Mouse (Mus musculus) stomach, postnatal 0 days (tissue): ENCODE measurements around the gene Abraxas2. TPM values are rescaled to one million over a fixed set of nuclear protein-coding genes. Genes with fewer than 3 reads are reported as not detected.

Experiments
- ATAC-seq: fragments of 200-750 bp; cut with Nextera tagmentation; 2 replicates; pipeline ENCODE4 v1.8.0; 2017; ENCODE audit not compliant: low FRiP score, low TSS enrichment
- DNase-seq: peaks from one replicate; pipeline ENCODE4 v3.0.0-alpha.2; 2016; ENCODE audit warnings: low spot score
- H3K27ac ChIP-seq: fragments of 300-500 bp; sonication (generic); replicated peaks from 2 replicates; pipeline ENCODE4 v1.5.1; 2014; ENCODE audit warnings: mild to moderate bottlenecking, control low read depth
- H3K27me3 ChIP-seq: fragments of 300-500 bp; sonication (generic); 2 replicates; pipeline ENCODE4 v1.6.1; 2014; ENCODE audit warnings: low read length; ENCODE audit not compliant: control insufficient read depth, insufficient read depth
- H3K36me3 ChIP-seq: fragments of 300-500 bp; sonication (generic); 2 replicates; pipeline ENCODE4 v1.6.1; 2014; ENCODE audit warnings: low read length, mixed read lengths; ENCODE audit not compliant: control insufficient read depth, insufficient read depth
- H3K4me1 ChIP-seq: fragments of 300-500 bp; sonication (generic); replicated peaks from 2 replicates; pipeline ENCODE4 v1.6.1; 2014; ENCODE audit warnings: antibody characterized with exemption; ENCODE audit not compliant: control insufficient read depth, insufficient read depth
- H3K4me2 ChIP-seq: fragments of 300-500 bp; sonication (generic); replicated peaks from 2 replicates; pipeline ENCODE4 v1.6.1; 2014; ENCODE audit warnings: low read depth, mild to moderate bottlenecking, control low read depth, moderate library complexity
- H3K4me3 ChIP-seq: fragments of 300-500 bp; sonication (generic); 2 replicates; pipeline ENCODE4 v1.5.1; 2014; ENCODE audit warnings: low read depth, low read length, control low read depth
- H3K9ac ChIP-seq: fragments of 300-500 bp; sonication (generic); 2 replicates; pipeline ENCODE4 v1.6.1; 2014; ENCODE audit warnings: mild to moderate bottlenecking, low read length, control low read depth, mixed read lengths
- H3K9me3 ChIP-seq: fragments of 300-500 bp; sonication (generic); 2 replicates; pipeline ENCODE4 v1.6.1; 2016; ENCODE audit warnings: low read length; ENCODE audit not compliant: control insufficient read depth
- CTCF ChIP-seq: IDR thresholded peaks from 2 replicates; pipeline ENCODE4 v1.5.1; 2016; ENCODE audit warnings: antibody characterized with exemption, low read depth, mild to moderate bottlenecking, moderate library complexity
- EP300 ChIP-seq: optimal IDR thresholded peaks from 2 replicates; pipeline ENCODE3; 2016; ENCODE audit warnings: antibody characterized with exemption
- WGBS: fragments of 180-500 bp; shearing (Covaris S2); extraction: QIAGEN DNeasy Blood & Tissue Kit; methylation state at CpG from one replicate; pipeline ENCODE4 v1.1.7; 2014; 5-methylcytosine and 5-hydroxymethylcytosine counted together
- polyA plus RNA-seq: library from polyadenylated mRNA; unstranded; fragments of >200 nt; fragmentation: Nextera tagmentation; extraction: Ambion mirVana; gene quantifications from 2 replicates; pipeline ENCODE4 v1.2.1, GENCODE M21; 2015

Gene Abraxas2
- polyA plus RNA-seq, result 18.7 and 20.2 TPM in 2 replicates

- peak; percentile 97 for ATAC-seq
- Histone ChIP-seq H3K27me3 (no peaks in the 10 kb centered on the region), H3K27ac (peak within 1 kb of the TSS; percentile 86), H3K4me3 (peak within 1 kb of the TSS; percentile 92), H3K9ac (peak within 1 kb of the TSS; percentile 92), H3K4me2 (peak within 1 kb of the TSS; percentile 82), H3K4me1 (no peaks in the 10 kb centered on the region), H3K36me3 (no peaks in the 10 kb centered on the region), H3K9me3 (no peaks in the 10 kb centered on the region)
- TF ChIP-seq CTCF (no peak), EP300 (no peak)
- WGBS, result under 1% methylated on average over 53 of the region's 53 CpGs
- peak; percentile 95 for DNase-seq
Observed at GRCm38 (mm10) chr7:132859042-132859958, at the start of gene Abraxas2. TSS of gene Abraxas2 (plus strand) at chr7:132859225.

GRCm38 (mm10) chr7:132809721-132810120 lies 49.3 kb upstream of the Abraxas2 start:
- Histone ChIP-seq H3K9me3 (no peaks in the 10 kb centered on the region), H3K4me2 (no peak overlapping the region), H3K4me3 (no peak overlapping the region), H3K27ac (peak overlapping the region; percentile 70; the same call in 1 of the 2 replicates), H3K9ac (no peak overlapping the region), H3K36me3 (no peaks in the 10 kb centered on the region), H3K4me1 (peaks cover 25% of the 10 kb centered on the region), H3K27me3 (no peaks in the 10 kb centered on the region)
- no peak for TF ChIP-seq EP300
- TF ChIP-seq CTCF, result no peak
- ATAC-seq (no peak), DNase-seq (no peak)
- WGBS, result 30% methylated on average over 6 of the region's 6 CpGs

GRCm38 (mm10) chr7:132810368-132810767 lies 48.7 kb upstream of the Abraxas2 start:
- Histone ChIP-seq H3K4me3 (no peak overlapping the region), H3K4me1 (peaks cover 25% of the 10 kb centered on the region), H3K9me3 (no peaks in the 10 kb centered on the region), H3K9ac (no peak overlapping the region; the same call in 1 of the 2 replicates), H3K27me3 (no peaks in the 10 kb centered on the region), H3K4me2 (0 out of 2 replicates have a peak overlapping the region, but pooled peaks have one; percentile 21), H3K36me3 (no peaks in the 10 kb centered on the region), H3K27ac (peak overlapping the region; percentile 67)
- 18% methylated on average over 6 of the region's 6 CpGs for whole genome bisulfite sequencing
- no peak for TF ChIP-seq EP300
- TF ChIP-seq CTCF, result no peak
- ATAC-seq (no peak), DNase-seq (no peak)

- TF ChIP-seq EP300 (no peak), CTCF (peak; percentile 95)
- no peaks in the 10 kb centered on the region for H3K27me3 ChIP-seq
- ATAC-seq (peak; percentile 54), DNase-seq (peak; percentile 91)
- H3K36me3 ChIP-seq, result no peaks in the 10 kb centered on the region
- H3K4me2 ChIP-seq, result 0 out of 2 replicates have a peak overlapping the region, but pooled peaks have one; percentile 21
- no peak overlapping the region for H3K4me3 ChIP-seq
- no peaks in the 10 kb centered on the region for H3K9me3 ChIP-seq
- 61% methylated on average over 1 of the region's 1 CpGs for WGBS
- H3K4me1 ChIP-seq, result peaks cover 25% of the 10 kb centered on the region
- H3K27ac ChIP-seq, result peak overlapping the region; percentile 67; the same call in 1 of the 2 replicates
- H3K9ac ChIP-seq, result no peak overlapping the region
Observed at GRCm38 (mm10) chr7:132810879-132811278, 48.1 kb upstream of the Abraxas2 start.

GRCm38 (mm10) chr7:132811716-132812618 lies 47.1 kb upstream of the Abraxas2 start:
- WGBS, result 29% methylated on average over 23 of the region's 23 CpGs
- H3K36me3 ChIP-seq, result no peaks in the 10 kb centered on the region
- TF ChIP-seq EP300 (no peak), CTCF (peak; percentile 57)
- H3K27ac ChIP-seq, result peak overlapping the region; percentile 93
- peaks cover 23% of the 10 kb centered on the region for H3K4me1 ChIP-seq
- no peaks in the 10 kb centered on the region for H3K27me3 ChIP-seq
- peak overlapping the region; percentile 72 for H3K4me3 ChIP-seq
- H3K4me2 ChIP-seq, result peak overlapping the region; percentile 95
- peak overlapping the region; percentile 87 for H3K9ac ChIP-seq
- ATAC-seq (no peak), DNase-seq (peak; percentile 52)
- H3K9me3 ChIP-seq, result no peaks in the 10 kb centered on the region
